Mouse (Mus musculus) ES-Bruce4 (cell line): ENCODE results near the gene Cap2.

Source experiments
- CTCF ChIP-seq: IDR thresholded peaks from one replicate; pipeline ENCODE4 v1.8.1; 2011; ENCODE audit warnings: low read depth, low read length
- EP300 ChIP-seq: IDR thresholded peaks from 2 replicates; pipeline ENCODE4 v1.6.1; 2011; ENCODE audit warnings: low read depth, low read length; ENCODE audit not compliant: insufficient read depth
- POLR2A ChIP-seq: IDR thresholded peaks from one replicate; pipeline ENCODE4 v1.8.1; 2011; ENCODE audit warnings: low read length; ENCODE audit not compliant: insufficient read depth

DNA sequence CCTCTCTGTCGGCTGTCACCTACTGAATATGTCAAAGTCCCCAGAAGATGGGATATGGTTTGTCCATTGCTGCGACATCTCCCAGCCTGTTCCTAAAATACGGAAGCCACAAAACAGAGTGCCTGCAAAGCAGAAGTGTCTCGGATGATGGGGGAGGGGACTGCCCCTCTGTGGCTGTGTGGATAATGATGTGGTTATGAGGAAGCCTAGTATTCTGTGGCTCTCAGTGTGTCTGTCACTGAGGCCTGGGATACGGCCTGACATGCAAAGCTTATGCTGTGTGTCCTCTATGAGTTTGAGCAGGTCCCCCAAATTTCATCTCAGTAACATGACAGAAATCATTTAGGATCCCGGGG, 132.5 kb downstream of the Cap2 start:
- TF ChIP-seq CTCF (no peak), EP300 (no peak), POLR2A (no peak)
